Mouse (Mus musculus) liver, embryonic 16.5 days (tissue): ENCODE data around the gene Nras. TPM values are rescaled to one million over a fixed set of nuclear protein-coding genes. Genes with fewer than 3 reads are reported as not detected.

ENCODE experiments used
- ATAC-seq: fragments of 200-750 bp; cut with Nextera tagmentation; 2 replicates; pipeline ENCODE4 v1.8.0; 2017; ENCODE audit warnings: low read depth, mild to moderate bottlenecking, moderate number of reproducible peaks, moderate library complexity
- H3K27ac ChIP-seq: fragments of 300-500 bp; sonication (generic); 2 replicates; pipeline ENCODE4 v1.5.1; 2014; ENCODE audit warnings: mild to moderate bottlenecking, low read length
- H3K27me3 ChIP-seq: fragments of 300-500 bp; sonication (generic); 2 replicates; pipeline ENCODE4 v1.6.1; 2014; ENCODE audit warnings: low read depth, low read length, mixed read lengths; ENCODE audit not compliant: control insufficient read depth, insufficient read depth
- H3K36me3 ChIP-seq: fragments of 300-500 bp; sonication (generic); 2 replicates; pipeline ENCODE4 v1.6.1; 2014; ENCODE audit warnings: mild to moderate bottlenecking; ENCODE audit not compliant: control insufficient read depth, insufficient read depth
- H3K4me1 ChIP-seq: fragments of 300-500 bp; sonication (generic); 2 replicates; pipeline ENCODE4 v1.6.1; 2014; ENCODE audit warnings: low read depth, low read length, mixed read lengths; ENCODE audit not compliant: control insufficient read depth
- H3K4me2 ChIP-seq: fragments of 300-500 bp; sonication (generic); 2 replicates; pipeline ENCODE4 v1.6.1; 2014; ENCODE audit warnings: low read depth, low read length, mixed read lengths
- H3K4me3 ChIP-seq: fragments of 300-500 bp; sonication (generic); 2 replicates; pipeline ENCODE4 v1.5.1; 2014; ENCODE audit warnings: low read depth, mild to moderate bottlenecking, low read length
- H3K9ac ChIP-seq: fragments of 300-500 bp; sonication (generic); 2 replicates; pipeline ENCODE4 v1.6.1; 2014; ENCODE audit warnings: low read depth, low read length
- H3K9me3 ChIP-seq: fragments of 300-500 bp; sonication (generic); replicated peaks from 2 replicates; pipeline ENCODE4 v1.6.1; 2016; ENCODE audit warnings: low read length; ENCODE audit not compliant: control insufficient read depth
- WGBS: fragments of 180-500 bp; shearing (Covaris S2); extraction: QIAGEN DNeasy Blood & Tissue Kit; methylation state at CpG from one replicate; pipeline ENCODE4 v1.1.7; 2014; ENCODE audit not compliant: insufficient replicate concordance; 5-methylcytosine and 5-hydroxymethylcytosine counted together
- polyA plus RNA-seq: library from polyadenylated mRNA; unstranded; fragments of >200 nt; fragmentation: Nextera tagmentation; extraction: Ambion mirVana; gene quantifications from 2 replicates; pipeline ENCODE4 v1.2.1, GENCODE M21; 2015

The Nras gene
- polyA plus RNA-seq, 1 experiment from 2014 or later = 34.4 TPM

DNA sequence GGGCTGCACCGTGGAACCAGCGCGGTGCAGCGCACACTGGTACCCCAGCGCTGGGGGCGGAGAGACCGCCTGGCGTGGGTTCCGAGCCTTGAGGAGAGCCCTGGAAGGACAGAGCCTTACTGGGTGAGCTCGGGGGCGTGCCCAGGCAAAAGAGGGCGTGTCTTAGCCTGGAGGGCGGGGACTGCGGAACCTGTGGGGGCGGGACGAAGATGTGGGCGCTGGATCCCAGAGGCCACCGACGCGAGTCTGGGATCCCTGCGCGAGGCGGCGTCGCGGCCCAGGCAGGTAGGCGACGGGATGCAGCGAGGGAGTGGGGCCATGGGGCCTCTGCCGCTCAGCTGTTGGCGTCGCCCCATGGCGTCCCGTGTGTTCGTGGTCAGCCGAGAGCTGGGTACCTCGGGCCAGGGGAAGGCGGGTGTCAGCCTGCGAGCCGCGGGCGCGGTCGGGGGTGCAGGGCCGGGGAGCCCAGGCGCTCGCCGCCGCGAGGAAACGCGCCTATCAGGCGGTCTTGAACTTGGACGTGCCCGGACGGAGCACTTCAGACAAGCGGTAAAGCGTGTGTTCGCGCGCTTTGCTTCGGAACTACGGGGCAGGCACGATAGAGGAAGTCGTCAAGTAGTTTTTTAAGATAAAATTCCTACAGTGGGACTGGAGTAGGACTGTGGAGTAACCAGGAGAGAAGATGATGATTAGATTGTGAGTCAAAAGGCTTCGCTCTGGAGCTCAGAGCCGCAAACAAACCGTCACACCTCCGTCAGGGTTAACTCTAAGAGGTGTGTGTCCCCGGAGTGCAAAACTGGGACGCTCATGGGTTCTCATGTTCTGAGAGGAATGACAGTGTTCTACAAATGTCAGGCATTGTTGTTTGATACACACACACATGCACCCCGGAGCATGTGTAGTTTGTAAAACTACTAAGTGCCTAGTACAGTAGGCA lies 44.6 kb downstream of the Nras start, which contains the start of gene Dennd2c:
Dennd2c (plus strand) TSS at position 151 of the 937 bp plus-strand sequence.
- peak; percentile 96 for ATAC-seq
- peak within 1 kb of the TSS; percentile 94 for H3K9ac ChIP-seq
- H3K27ac ChIP-seq = peak within 1 kb of the TSS; percentile 91
- H3K4me1 ChIP-seq = peaks cover 28% of the 10 kb centered on the region
- no peaks in the 10 kb centered on the region for H3K9me3 ChIP-seq
- H3K27me3 ChIP-seq = no peaks in the 10 kb centered on the region; the same call in 1 of the 2 replicates
- no peaks in the 10 kb centered on the region for H3K36me3 ChIP-seq
- H3K4me2 ChIP-seq = peak within 1 kb of the TSS; percentile 100
- H3K4me3 ChIP-seq = peak within 1 kb of the TSS; percentile 95
- under 1% methylated on average over 69 of the region's 72 CpGs for WGBS

DNA sequence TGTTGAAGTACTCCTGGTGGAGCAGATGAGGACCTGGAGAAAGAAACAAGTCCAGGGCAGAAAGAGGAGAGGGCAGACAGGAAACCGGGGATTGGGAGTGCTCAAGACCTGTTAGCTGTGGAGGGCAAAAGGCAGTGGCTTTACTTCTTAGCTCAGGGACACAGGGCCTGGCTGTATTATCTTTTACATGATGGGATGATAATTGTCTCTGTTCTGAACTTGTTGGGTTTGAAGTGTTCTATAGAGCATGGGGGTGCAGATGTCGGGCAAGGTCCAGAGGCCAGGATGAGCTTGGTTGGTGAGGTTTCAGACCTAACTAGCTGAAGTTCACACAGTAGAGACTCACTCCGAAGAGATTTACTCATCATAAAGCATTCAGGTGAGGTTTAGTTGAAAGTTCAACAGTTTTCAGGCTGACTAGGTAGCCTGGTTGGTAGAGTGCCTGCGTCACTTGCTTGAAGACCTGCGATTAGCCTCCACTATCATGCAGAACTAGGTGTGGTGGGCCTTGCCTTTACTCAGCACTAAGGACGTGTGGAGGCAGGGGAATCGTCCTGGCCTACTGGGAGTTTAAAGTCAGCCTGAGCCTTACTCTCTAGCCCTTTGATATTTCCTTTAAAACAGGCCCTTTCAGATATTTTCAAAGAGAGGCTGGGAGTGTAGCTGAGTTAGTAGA lies 49.6 kb downstream of the Nras start:
- Histone ChIP-seq H3K27ac (peak overlapping the region; percentile 68), H3K4me1 (peaks cover 19% of the 10 kb centered on the region), H3K4me3 (no peak overlapping the region), H3K27me3 (no peaks in the 10 kb centered on the region), H3K36me3 (no peaks in the 10 kb centered on the region), H3K9me3 (no peaks in the 10 kb centered on the region), H3K9ac (peak overlapping the region; percentile 35), H3K4me2 (peak overlapping the region; percentile 15)
- ATAC-seq = peak; percentile 80
- WGBS = 77% methylated on average over 7 of the region's 7 CpGs

GRCm38 (mm10) chr3:103112216-103112615 lies 54.1 kb downstream of the Nras start:
- Histone ChIP-seq H3K27ac (no peak overlapping the region), H3K36me3 (no peaks in the 10 kb centered on the region), H3K4me3 (no peak overlapping the region), H3K9me3 (no peaks in the 10 kb centered on the region), H3K27me3 (no peaks in the 10 kb centered on the region), H3K4me2 (no peak overlapping the region), H3K9ac (no peak overlapping the region), H3K4me1 (peaks cover 13% of the 10 kb centered on the region)
- ATAC-seq = no peak
- 39% methylated on average over 5 of the region's 5 CpGs for WGBS

Other genes with a start within 250 kb of the Nras start
- not detected in 2 replicates for gene Sycp1, start 122.2 kb upstream of the Nras start, polyA plus RNA-seq
- gene Nr1h5, start 94.2 kb upstream of the Nras start, polyA plus RNA-seq = 2.4 and 3.0 TPM in 2 replicates
- gene Sike1, start 62.6 kb upstream of the Nras start, polyA plus RNA-seq = 13.9 TPM in 2 replicates
- 97.8 and 110 TPM in 2 replicates for gene Csde1, start 37.9 kb upstream of the Nras start, polyA plus RNA-seq
- gene Ampd1, start 15.7 kb downstream of the Nras start, polyA plus RNA-seq = 0.40 and 1.6 TPM in 2 replicates
- 7.6 and 7.8 TPM in 2 replicates for gene Dennd2c, start 44.3 kb downstream of the Nras start, polyA plus RNA-seq
- 117 and 129 TPM in 2 replicates for gene Bcas2, start 113.4 kb downstream of the Nras start, polyA plus RNA-seq
- 5.1 and 6.1 TPM in 2 replicates for gene Trim33, start 221.0 kb downstream of the Nras start, polyA plus RNA-seq